Mouse (Mus musculus): ENCODE data around the gene Coq7.

Coq7 gene

GRCm38 (mm10) chr7:118533178-118533578, at the start of gene Coq7:
TSS of gene Coq7 (minus strand) at chr7:118533356.
- peak; percentile 99 for DNase-seq (ENCODE audit: low read depth, low spot score)

GRCm38 (mm10) chr7:118579938-118580337, 46.8 kb upstream of the Coq7 start:
- no peak for DNase-seq (ENCODE audit: low read depth, low spot score)

GRCm38 (mm10) chr7:118578269-118578668, 45.1 kb upstream of the Coq7 start:
- DNase-seq (ENCODE audit: low read depth, low spot score): no peak

- DNase-seq (ENCODE audit: low read depth, low spot score): no peak
These were observed 38.9 kb upstream of the Coq7 start for GRCm38 (mm10) chr7:118572039-118572438.

GRCm38 (mm10) chr7:118571350-118571749, 38.2 kb upstream of the Coq7 start:
- no peak for DNase-seq (ENCODE audit: low read depth, low spot score)

- DNase-seq (ENCODE audit: low read depth, low spot score): peak; percentile 77
These were observed 36.0 kb upstream of the Coq7 start for GRCm38 (mm10) chr7:118569121-118569543.

GRCm38 (mm10) chr7:118554290-118554689, 21.1 kb upstream of the Coq7 start:
- DNase-seq (ENCODE audit: low read depth, low spot score): no peak

GRCm38 (mm10) chr7:118553881-118554280, 20.7 kb upstream of the Coq7 start:
- no peak for DNase-seq (ENCODE audit: low read depth, low spot score)

GRCm38 (mm10) chr7:118547451-118547850, 14.3 kb upstream of the Coq7 start:
- no peak for DNase-seq (ENCODE audit: low read depth, low spot score)

GRCm38 (mm10) chr7:118544128-118544527, 11.0 kb upstream of the Coq7 start:
- DNase-seq (ENCODE audit: low read depth, low spot score): no peak

GRCm38 (mm10) chr7:118535076-118535475, 1.9 kb upstream of the Coq7 start:
- no peak for DNase-seq (ENCODE audit: low read depth, low spot score)

GRCm38 (mm10) chr7:118534326-118534725, 1.2 kb upstream of the Coq7 start:
- DNase-seq (ENCODE audit: low read depth, low spot score): no peak

GRCm38 (mm10) chr7:118532519-118533177, 508 bp downstream of the Coq7 start:
- DNase-seq (ENCODE audit: low read depth, low spot score): peak; percentile 97

- DNase-seq (ENCODE audit: low read depth, low spot score): no peak
These were observed 6.2 kb downstream of the Coq7 start for GRCm38 (mm10) chr7:118526967-118527366.

GRCm38 (mm10) chr7:118522077-118522476, 11.1 kb downstream of the Coq7 start:
- no peak for DNase-seq (ENCODE audit: low read depth, low spot score)

GRCm38 (mm10) chr7:118519661-118520060, 13.5 kb downstream of the Coq7 start:
- DNase-seq (ENCODE audit: low read depth, low spot score): no peak

- DNase-seq (ENCODE audit: low read depth, low spot score): no peak
These were observed 14.5 kb downstream of the Coq7 start for GRCm38 (mm10) chr7:118518687-118519086.

GRCm38 (mm10) chr7:118517819-118518218, 15.3 kb downstream of the Coq7 start:
- no peak for DNase-seq (ENCODE audit: low read depth, low spot score)

- DNase-seq (ENCODE audit: low read depth, low spot score): no peak
These were observed 24.6 kb downstream of the Coq7 start for GRCm38 (mm10) chr7:118508556-118508955.

- no peak for DNase-seq (ENCODE audit: low read depth, low spot score)
These were observed 29.3 kb downstream of the Coq7 start for GRCm38 (mm10) chr7:118503844-118504243.

- DNase-seq (ENCODE audit: low read depth, low spot score): no peak
These were observed 30.8 kb downstream of the Coq7 start for GRCm38 (mm10) chr7:118502333-118502732.

- no peak for DNase-seq (ENCODE audit: low read depth, low spot score)
These were observed 33.2 kb downstream of the Coq7 start for GRCm38 (mm10) chr7:118499784-118500435.

All from telencephalon, adult 2 months (tissue).